Mouse (Mus musculus) adrenal gland, postnatal 14 days (tissue): Measurements from ENCODE around the gene Matn3. TPM values are rescaled to one million over a fixed set of nuclear protein-coding genes. Genes with fewer than 3 reads are reported as not detected.

ENCODE experiments used
- DNase-seq: peaks from one replicate; pipeline ENCODE4 v3.0.0; 2021; ENCODE audit warnings: mixed read lengths
- long read RNA-seq, 2 experiments: library from polyadenylated mRNA; stranded (forward); transcript quantifications; one replicate each; pipeline ENCODE4 v2.0.0; 2021
- total RNA-seq: library from RNA; stranded (reverse); gene quantifications from 2 replicates; pipeline ENCODE4 v1.2.3, GENCODE M21; 2021

Gene Matn3
- total RNA-seq = not detected in 2 replicates
- long read RNA-seq, experiment 1 = 0 reads
- long read RNA-seq, experiment 2 = 0 reads

- peak; percentile 86 for DNase-seq
These were observed at the start of gene Matn3 for GRCm38 (mm10) chr12:8947714-8948464. Gene Matn3, plus strand, starts transcription at chr12:8947929.

- no peak for DNase-seq
These were observed 48.6 kb upstream of the Matn3 start for GRCm38 (mm10) chr12:8898879-8899785.

GRCm38 (mm10) chr12:8900107-8900698, 47.5 kb upstream of the Matn3 start:
- no peak for DNase-seq

- DNase-seq = no peak
These were observed 46.6 kb upstream of the Matn3 start for GRCm38 (mm10) chr12:8900919-8901663.

DNA sequence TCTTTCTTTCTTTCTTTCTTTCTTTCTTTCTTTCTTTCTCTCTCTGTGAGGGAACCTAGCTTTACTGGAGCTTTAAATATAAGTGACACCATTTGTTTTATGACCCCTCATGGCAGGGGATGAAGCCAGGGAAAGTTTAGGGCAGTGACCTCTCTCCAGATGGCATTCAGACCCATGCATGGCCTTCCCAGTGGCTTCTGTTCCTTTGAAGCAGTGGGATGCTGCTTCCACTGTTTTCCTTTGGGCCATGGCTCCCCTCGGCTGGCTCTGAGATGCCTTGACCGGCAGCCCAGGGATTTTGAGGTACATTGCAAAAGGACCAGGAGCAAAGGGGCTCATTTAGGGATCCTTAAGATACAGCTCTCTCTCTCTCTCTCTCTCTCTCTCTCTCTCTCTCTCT, 45.8 kb upstream of the Matn3 start:
- no peak for DNase-seq

DNA sequence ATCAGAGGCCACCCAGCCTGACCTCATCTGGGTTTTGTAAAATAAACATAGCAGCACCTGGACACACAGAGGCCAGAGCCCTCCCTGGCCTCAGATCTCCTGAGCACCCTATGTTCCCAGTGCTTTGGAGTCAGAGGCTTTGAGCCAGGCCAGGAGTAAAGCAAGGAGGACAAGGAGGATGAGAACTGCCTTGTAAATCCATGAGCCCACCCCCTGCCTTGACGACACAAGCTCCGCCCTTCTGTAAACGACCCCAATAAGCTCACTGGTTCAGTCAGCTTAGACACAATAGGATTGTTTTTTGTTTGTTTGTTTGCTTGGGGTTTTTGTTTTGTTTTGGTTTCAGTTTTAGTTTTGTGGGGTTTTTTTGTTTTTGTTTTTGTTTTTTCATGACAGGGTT, 45.2 kb upstream of the Matn3 start:
- DNase-seq = no peak

- DNase-seq = peak; percentile 76
These were observed 34.7 kb upstream of the Matn3 start for GRCm38 (mm10) chr12:8912860-8913685.

DNA sequence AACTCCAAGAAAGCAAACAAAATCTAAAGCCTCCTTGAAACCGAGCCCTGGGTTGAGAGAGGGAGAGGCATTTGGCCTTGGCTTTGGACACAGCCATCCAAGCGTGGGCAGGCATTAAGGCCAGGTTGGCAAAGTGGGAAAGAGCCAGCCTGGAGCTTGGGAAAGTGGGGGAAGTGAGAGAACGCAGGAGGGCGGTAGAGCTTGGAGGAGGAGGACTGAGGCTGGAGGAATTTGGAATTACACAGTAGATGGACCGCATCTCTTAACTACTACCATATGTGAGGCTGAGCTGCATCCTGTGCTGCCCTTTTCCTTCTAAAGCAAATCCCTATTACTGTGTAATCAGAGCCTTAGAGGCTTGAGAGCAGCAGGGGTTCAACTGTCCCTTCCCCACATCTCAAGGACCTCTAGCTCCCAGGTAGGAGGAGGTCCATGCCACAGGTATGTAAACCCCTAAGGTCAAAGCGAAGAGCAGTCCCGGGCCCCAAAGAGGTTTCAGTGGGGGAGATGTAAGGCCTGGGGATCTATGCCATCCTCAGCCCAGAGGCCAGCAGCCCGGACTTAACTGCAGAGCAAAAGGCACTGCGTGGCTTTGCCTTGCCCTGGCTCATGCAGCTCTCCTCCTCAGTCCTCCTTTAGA, 33.9 kb upstream of the Matn3 start:
- peak; percentile 60 for DNase-seq

DNA sequence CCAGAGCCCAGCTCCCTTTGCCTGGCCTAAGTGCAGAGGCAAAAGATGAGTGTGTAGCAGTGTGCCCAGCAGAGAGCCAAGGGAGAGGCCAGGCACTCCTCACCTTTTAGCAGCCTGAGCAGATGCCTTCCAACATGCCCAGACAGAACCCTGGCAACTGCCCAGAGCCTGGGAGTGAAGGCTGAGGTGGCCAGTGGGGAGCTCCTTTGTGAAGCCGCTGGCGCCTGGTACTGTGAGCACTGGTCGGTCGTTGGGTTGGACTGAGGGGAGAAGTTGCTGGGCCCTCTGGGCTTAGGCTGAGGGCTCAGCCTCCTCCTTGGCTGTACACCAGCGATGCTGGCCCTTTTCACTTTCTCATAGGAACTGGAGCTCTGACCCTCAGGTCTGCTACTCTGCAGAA, 31.4 kb upstream of the Matn3 start:
- peak; percentile 81 for DNase-seq

DNA sequence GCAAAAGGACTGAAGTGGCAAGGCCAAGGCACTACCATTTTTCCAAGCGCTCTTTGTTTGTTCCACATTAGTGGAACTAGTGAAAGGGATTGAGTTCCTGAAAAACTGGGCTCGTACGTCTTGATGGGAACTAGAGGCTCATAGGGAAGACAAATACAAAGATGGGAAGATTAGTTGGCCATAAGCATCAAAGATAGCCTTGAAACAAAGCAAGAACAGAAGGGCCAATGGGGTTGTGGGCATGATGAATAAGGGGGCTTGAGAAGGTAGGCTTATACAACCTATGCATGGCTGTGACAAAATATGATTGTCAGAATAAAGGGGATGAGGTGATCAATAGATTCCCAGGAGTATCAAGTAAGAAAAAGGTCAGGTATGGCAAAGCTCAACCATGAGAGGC, 28.5 kb upstream of the Matn3 start:
- DNase-seq = no peak

GRCm38 (mm10) chr12:8920996-8921393, 26.7 kb upstream of the Matn3 start:
- no peak for DNase-seq

DNA sequence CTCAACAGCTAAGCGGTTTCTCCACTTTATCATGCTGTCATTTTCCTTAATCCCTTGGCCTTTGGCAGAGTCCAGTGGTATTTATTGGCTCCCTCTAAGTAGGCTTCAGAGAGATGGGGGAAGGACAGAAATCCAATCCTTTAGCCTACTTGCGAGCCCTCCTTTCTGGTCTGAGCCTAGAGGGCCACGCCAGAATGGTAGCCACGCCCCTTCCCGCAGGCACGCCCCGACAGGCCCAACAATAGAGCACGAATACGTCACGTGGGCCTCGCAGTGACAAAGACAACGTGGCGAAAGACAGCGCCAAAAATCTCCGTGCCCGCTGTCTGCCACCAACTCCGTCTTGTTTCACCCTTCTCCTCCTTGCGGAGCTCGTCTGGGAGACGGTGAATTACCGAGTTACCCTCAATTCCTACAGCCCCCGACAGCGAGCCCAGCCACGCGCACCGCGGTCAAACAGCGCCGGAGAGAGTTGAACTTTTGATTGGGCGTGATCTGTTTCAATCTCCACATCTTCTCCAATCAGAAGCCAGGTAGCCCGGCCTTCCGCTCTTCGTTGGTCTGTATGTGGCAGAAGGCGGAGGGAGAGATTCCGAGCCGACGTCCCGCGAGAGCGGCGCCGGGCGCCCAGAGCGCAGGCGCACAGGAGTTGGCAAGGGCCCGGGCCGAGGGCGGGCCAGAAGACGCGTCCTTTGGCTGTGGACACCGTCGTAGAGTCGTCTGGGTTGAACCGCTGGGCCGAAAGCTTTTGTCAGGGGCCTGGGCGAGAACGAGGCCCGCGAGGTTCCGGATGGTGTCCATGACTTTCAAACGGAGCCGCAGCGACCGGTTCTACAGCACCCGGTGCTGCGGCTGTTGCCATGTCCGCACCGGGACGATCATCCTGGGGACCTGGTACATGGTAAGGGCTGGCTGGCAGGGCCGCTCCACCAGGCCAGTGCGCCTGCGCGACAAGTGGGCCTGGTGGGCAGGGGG, 26.0 kb upstream of the Matn3 start, which contains the start of gene Laptm4a:
Laptm4a (plus strand) TSS at position 271 of the 975 bp plus-strand sequence.
- DNase-seq = peak; percentile 99

DNA sequence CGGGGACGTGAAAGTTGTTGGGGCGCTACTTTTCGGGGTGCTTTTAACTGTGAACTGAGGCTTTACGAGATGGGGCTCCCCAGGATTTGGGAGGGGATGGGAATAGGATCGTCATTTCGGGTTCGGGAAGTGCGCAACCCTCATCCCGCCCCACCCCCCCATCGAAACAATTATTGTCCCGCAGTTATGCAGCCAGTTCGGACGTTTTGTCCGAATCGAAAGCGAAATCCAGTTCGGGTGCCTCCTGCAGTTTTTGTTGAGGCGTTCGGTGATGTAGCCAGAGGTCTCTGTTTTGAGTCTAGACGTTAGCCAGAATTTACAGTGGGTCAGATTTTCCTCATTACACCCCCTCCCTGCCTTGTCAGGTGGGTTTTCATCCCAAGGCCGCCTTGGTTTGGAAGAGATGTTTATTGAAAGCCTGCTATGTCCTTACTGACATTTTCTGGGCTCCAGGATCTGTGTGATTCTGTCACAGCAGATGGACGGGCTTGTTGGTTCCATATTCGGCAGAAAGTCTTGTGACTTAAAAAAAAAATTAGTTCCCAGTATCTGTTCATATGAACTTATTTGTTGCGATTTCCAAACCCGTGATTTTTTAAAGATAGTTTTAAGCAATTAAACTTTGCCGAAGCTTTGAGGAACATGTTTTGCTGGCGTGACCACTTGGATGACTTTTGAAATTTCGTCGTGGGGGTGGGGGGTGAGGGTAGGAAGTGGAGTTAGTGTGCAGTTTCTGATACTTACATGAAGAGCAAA, 25.2 kb upstream of the Matn3 start:
- DNase-seq = no peak

DNA sequence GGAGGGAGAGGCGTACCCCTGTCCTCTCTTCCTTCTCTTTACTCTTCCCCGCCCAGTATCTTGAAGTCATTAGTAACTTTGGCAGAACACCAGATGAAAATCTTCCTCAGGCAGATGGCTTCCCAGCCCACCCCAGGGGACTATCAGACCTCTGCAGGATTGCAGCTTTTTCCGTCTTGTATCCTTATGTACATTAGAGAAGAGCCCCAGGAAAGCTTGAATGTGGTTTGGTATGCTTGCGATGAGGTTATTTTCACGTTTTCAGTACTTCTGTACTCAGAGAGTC, 24.7 kb upstream of the Matn3 start:
- no peak for DNase-seq

- DNase-seq = no peak
These were observed 24.1 kb upstream of the Matn3 start for GRCm38 (mm10) chr12:8923603-8924002.

DNA sequence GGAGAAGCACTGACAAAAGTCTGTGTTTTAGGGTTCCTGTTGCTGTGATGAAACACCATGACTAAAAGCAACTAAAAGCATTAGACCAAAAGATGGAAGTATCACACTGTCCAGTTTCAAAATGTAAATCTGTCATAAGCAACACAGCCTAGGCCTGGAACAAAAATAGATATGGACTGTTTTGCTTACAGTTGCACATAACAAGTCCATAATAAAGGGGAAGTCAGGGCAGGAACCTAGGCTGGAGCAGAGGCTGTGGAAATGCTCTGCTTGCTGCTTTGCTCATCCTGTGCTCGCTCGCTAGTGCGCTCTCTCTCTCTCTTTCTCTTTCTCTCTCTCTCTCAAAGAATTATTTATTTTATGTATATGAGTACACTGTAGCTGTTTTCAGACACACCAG, 20.1 kb upstream of the Matn3 start:
- no peak for DNase-seq

- no peak for DNase-seq
These were observed 19.0 kb upstream of the Matn3 start for GRCm38 (mm10) chr12:8928766-8929165.

DNA sequence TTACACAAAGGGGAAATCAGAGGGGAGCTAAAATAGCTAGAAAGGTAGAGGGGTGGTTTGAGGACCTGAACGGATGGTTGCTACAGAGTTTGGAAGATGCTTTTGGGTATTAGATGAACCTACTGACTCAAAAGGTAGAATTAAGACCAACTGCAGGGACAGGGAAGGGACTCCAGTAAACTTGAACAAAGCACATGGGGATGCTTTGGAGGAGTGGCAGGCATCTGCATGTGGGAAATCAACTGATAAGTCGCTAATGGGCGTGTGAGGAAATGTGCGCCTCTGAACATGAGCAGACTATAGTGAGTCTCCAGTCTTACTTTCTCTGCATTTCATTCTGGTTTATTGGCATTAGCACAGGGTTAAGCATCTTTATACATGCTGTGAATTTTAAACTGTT, 16.6 kb upstream of the Matn3 start:
- no peak for DNase-seq

GRCm38 (mm10) chr12:8935349-8935748, 12.4 kb upstream of the Matn3 start:
- DNase-seq = peak; percentile 75
